Mouse (Mus musculus): ENCODE data around the gene Dupd1. TPM values are rescaled to one million over a fixed set of nuclear protein-coding genes. Genes with fewer than 3 reads are reported as not detected.

Gene Dupd1
- polyA plus RNA-seq (2015; fragmentation: Nextera tagmentation; extraction: Ambion mirVana), result not detected in 2 replicates

DNA sequence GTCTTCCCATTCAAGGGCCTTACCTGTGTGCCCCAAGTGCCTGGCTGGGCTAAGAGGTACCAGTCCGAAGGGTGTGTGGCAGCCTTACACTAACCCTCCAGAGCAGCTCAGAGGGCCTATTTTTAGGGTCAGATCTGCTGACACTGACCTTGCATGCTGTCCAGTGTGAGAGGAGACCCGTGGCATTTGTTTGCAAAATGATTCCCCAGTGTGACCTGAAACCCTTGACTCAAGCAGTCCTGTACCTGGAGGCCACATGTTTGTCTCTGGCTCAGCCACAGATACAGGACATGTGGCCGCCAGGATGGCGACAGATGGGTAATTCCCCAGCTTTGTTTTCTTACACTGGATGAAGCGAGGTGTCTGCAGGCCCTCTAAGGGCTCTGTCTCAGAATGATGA, at the start of gene Dupd1:
TSS of gene Dupd1 (minus strand) at position 91 of the 400 bp plus-strand sequence.
- Histone ChIP-seq H3K27me3 (no peaks in the 10 kb centered on the region), H3K4me2 (no peak within 1 kb of the TSS), H3K9ac (no peak within 1 kb of the TSS), H3K36me3 (ENCODE audit: poor library complexity, severe bottlenecking) (no peaks in the 10 kb centered on the region), H3K9me3 (replicated peaks) (no peaks in the 10 kb centered on the region), H3K27ac (no peak within 1 kb of the TSS), H3K4me1 (peaks cover 2% of the 10 kb centered on the region), H3K4me3 (no peak within 1 kb of the TSS)
- WGBS, result 76% methylated on average over 5 of the region's 5 CpGs
- ATAC-seq, result no peak

DNA sequence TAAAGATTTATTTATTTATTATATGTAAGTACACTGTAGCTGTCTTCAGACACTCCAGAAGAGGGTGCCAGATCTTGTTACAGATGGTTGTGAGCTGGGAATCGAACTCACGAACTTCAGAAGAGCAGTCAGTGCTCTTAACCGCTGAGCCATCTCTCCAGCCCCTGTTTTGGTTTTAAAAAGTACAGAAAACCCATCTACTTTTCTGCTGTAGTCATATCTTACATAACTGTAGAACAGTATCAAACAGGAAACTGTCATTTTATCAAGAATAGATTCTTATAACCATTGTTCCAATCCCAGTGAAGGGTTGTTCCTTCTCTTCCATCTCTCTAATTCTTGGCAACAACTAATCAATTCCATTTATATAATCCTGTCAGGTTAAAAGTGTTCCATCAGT, 49.4 kb upstream of the Dupd1 start:
- H3K36me3 ChIP-seq (ENCODE audit: poor library complexity, severe bottlenecking), result no peaks in the 10 kb centered on the region
- H3K9me3 ChIP-seq (replicated peaks), result no peaks in the 10 kb centered on the region
- H3K9ac ChIP-seq, result no peak overlapping the region
- peaks cover 23% of the 10 kb centered on the region for H3K4me1 ChIP-seq
- no peak for ATAC-seq
- WGBS, result 96% methylated on average over 3 of the region's 3 CpGs
- H3K4me3 ChIP-seq, result no peak overlapping the region
- H3K4me2 ChIP-seq, result no peak overlapping the region
- H3K27me3 ChIP-seq, result no peaks in the 10 kb centered on the region
- H3K27ac ChIP-seq, result no peak overlapping the region

DNA sequence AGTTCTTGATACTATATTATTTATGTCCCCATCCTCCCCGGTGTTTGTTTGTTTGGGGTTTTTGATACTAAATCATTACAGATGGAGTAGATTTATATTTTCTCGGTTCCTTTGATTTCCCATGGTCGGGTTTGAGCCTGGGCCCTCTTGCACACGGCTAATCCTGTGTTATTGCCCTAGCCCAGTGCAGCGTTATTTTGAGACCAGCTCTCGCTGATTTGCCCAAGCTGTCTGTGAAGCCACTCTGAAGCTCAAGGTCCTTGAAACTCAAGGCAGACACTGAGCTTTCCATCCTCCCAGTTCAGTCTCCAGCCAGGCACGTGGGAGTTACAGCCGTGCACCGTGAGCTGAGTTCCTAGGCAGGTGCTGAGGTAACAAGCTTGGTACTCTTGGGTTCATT, 47.2 kb upstream of the Dupd1 start:
- no peak for ATAC-seq
- no peak overlapping the region for H3K4me3 ChIP-seq
- H3K27ac ChIP-seq, result no peak overlapping the region; the same call in 1 of the 2 replicates
- no peaks in the 10 kb centered on the region for H3K27me3 ChIP-seq
- 89% methylated on average over 9 of the region's 9 CpGs for WGBS
- no peak overlapping the region for H3K9ac ChIP-seq
- H3K36me3 ChIP-seq (ENCODE audit: poor library complexity, severe bottlenecking), result no peaks in the 10 kb centered on the region
- H3K4me2 ChIP-seq, result no peak overlapping the region
- peaks cover 13% of the 10 kb centered on the region; the same call in 1 of the 2 replicates for H3K4me1 ChIP-seq
- no peaks in the 10 kb centered on the region for H3K9me3 ChIP-seq (replicated peaks)

DNA sequence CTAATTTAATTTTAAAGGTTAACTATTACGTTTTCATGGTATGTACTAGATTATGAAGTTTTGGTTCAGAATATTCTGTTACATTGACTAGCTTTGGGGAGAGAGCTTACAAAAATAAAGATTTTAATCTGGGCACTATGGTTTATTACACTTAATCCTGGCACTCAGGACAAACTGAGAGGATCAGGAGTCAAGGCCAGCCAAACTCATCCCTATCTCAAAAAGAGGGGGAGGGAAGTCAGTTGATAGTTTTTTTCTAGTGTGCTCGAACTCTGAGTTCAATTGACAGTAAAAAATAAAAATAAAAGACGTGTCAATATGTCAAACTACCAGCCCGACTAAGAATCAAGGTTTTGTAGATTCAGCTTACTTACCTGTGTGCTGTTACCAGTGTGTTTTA, 39.0 kb upstream of the Dupd1 start:
- Histone ChIP-seq H3K9me3 (replicated peaks) (no peaks in the 10 kb centered on the region), H3K4me1 (peaks cover 28% of the 10 kb centered on the region), H3K4me2 (no peak overlapping the region), H3K27ac (no peak overlapping the region), H3K27me3 (no peaks in the 10 kb centered on the region), H3K36me3 (ENCODE audit: poor library complexity, severe bottlenecking) (no peaks in the 10 kb centered on the region), H3K4me3 (no peak overlapping the region), H3K9ac (no peak overlapping the region)
- ATAC-seq, result no peak
- WGBS, result 87% methylated on average over 4 of the region's 4 CpGs

DNA sequence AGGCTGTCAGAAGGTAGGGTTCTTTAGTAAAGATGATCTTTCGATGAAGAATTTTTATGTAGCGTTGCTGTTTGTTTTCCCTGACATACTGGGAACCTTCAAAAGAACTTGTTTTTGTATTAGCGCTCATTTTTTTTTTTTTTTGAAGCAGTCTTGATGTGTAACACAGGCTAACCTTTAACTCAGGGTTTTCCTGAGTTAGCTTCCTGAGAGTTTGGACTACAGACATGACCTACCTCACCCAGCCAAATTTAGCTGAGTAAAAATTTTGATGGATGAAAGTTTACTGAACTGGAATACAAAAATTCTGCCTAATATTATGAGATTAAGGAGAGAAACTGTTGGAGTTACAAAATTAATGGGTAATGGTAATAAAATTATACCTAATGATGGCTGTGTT, 38.0 kb upstream of the Dupd1 start:
- Histone ChIP-seq H3K27me3 (no peaks in the 10 kb centered on the region), H3K4me3 (no peak overlapping the region; the same call in 1 of the 2 replicates), H3K4me2 (peak overlapping the region; percentile 76), H3K4me1 (peaks cover 27% of the 10 kb centered on the region), H3K36me3 (ENCODE audit: poor library complexity, severe bottlenecking) (no peaks in the 10 kb centered on the region), H3K27ac (no peak overlapping the region), H3K9ac (no peak overlapping the region), H3K9me3 (replicated peaks) (no peaks in the 10 kb centered on the region)
- ATAC-seq, result no peak
- 94% methylated on average over 3 of the region's 3 CpGs for WGBS

DNA sequence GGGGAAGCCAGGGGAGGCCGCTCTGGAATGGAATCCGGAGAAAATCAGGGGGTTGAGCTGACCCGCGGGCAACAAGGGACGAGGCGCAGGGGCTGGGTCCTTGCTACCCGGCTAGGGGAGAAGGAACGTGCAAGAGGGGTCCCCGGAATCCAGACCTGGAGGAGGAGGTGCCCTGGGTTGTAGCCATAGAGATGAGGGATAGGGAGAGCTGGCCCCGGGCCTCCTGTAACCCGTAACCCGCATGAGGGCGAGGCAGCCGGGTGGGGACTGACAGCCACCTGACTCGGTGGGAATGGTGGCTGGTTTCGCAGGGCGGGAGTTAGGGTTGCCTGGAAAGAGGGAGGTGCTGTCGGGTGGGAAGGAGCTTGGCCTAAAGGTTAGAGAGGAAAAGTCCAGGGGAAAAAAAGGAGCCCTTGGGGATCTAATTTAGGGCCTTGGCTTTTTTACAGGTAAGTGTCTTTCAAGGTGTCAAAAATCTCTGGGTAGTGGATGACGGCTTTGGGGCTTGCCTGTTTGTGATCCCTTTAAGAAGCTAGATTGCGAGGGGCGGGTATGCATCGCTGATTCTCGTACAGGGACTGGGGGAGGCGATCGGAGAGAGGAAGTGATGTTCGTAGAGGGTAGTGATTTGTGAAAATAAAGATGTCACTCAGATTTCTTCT, 36.6 kb upstream of the Dupd1 start, which contains the start of gene Dusp13:
TSS of gene Dusp13 (minus strand) at position 301 of the 662 bp plus-strand sequence.
- peak within 1 kb of the TSS; percentile 76 for H3K4me2 ChIP-seq
- no peaks in the 10 kb centered on the region for H3K27me3 ChIP-seq
- ATAC-seq, result peak; percentile 78
- H3K4me1 ChIP-seq, result peaks cover 27% of the 10 kb centered on the region
- H3K4me3 ChIP-seq, result peak within 1 kb of the TSS; percentile 76
- H3K27ac ChIP-seq, result peak within 1 kb of the TSS; percentile 77
- H3K9me3 ChIP-seq (replicated peaks), result no peaks in the 10 kb centered on the region
- no peaks in the 10 kb centered on the region for H3K36me3 ChIP-seq (ENCODE audit: poor library complexity, severe bottlenecking)
- H3K9ac ChIP-seq, result peak within 1 kb of the TSS; percentile 91
- WGBS, result under 1% methylated on average over 26 of the region's 26 CpGs

DNA sequence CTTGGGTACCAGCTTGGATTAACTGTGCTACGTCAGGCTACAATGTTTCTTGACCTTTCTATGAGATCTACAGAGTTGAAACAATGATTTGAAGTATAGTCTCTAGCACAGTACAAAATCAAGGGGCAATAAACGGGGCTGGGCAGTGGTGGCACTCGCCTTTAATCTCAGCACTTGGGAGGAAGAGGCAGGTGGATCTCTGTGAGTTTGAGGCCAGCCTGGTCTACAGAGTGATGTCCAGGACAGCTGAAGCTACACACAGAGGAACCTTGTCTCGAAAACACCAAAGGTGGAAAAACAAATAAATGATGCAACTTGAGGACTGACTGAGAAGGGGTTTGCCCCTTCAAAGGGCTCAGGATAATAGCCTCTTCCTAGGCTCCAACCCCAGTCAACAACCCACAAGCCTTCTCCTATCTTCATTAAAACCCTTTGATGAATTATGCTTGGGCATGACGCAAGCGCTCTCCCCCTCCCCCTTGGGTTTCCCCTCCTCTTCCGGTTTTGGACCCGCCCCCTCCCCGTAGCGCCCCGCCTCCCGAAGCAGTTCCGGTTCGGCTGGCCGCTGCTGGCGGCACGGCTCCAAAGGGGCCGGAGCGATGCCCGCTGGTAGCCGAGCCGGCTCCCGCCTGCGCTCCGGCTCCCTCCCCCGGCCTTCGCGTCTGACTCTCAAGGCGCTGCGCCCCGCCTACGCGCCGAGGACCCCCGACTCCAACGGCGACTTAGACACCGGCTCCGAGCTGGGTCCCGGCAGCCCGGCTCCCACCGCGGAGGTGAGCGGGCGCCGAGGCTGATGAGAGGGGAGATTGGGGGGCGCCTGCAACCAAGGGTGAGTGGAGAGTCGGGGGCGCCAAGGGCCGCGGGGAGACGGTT, 35.9 kb upstream of the Dupd1 start, which contains the start of gene Samd8:
TSS of gene Samd8 (plus strand) at position 524 of the 873 bp plus-strand sequence.
- Histone ChIP-seq H3K4me3 (peak within 1 kb of the TSS; percentile 76), H3K36me3 (ENCODE audit: poor library complexity, severe bottlenecking) (no peaks in the 10 kb centered on the region), H3K27ac (peak within 1 kb of the TSS; percentile 77), H3K4me2 (peak within 1 kb of the TSS; percentile 76), H3K9ac (peak within 1 kb of the TSS; percentile 91), H3K4me1 (peaks cover 27% of the 10 kb centered on the region), H3K9me3 (replicated peaks) (no peaks in the 10 kb centered on the region), H3K27me3 (no peaks in the 10 kb centered on the region)
- 8% methylated on average over 40 of the region's 52 CpGs for WGBS
- ATAC-seq, result peak; percentile 80

DNA sequence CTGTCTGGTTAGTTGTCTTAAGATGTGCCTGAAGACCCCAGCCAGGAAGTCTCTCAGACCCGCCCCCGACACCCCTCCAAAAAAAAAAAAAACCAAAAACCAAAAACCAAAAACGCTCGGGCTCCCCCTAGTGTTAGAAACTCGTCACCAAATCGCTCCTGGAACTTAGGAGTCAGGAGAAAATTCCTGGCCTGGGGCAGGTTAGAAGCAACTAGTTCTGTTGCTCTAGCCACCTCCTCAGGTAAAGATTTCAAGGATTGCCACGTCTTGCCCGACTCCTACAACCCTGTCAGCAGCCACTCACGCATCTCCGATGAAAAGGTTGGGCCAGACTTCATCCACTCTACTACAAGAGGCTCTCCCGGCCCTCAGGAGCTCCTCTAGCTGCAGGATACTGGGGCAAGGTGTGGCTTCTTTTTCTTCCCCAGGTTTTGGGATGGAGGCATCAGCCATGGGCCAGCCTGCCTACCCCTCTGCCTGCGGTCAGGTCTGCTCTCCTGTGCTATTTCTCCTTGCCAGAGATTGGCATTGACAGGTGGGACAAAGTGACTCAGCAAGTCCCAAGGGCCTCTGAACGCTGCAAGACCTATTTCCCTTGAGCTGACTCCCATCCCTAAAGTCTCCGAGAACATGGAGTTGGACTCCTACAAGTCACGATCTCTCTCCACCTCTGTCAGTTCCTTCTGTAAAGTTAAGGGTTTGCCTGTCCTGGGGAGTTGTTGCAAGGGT, 33.9 kb upstream of the Dupd1 start:
- Histone ChIP-seq H3K9ac (no peak overlapping the region), H3K4me1 (peaks cover 17% of the 10 kb centered on the region), H3K27ac (no peak overlapping the region), H3K27me3 (no peaks in the 10 kb centered on the region), H3K4me2 (no peak overlapping the region), H3K4me3 (no peak overlapping the region), H3K9me3 (replicated peaks) (no peaks in the 10 kb centered on the region), H3K36me3 (ENCODE audit: poor library complexity, severe bottlenecking) (no peaks in the 10 kb centered on the region)
- 44% methylated on average over 15 of the region's 15 CpGs for WGBS
- no peak for ATAC-seq

DNA sequence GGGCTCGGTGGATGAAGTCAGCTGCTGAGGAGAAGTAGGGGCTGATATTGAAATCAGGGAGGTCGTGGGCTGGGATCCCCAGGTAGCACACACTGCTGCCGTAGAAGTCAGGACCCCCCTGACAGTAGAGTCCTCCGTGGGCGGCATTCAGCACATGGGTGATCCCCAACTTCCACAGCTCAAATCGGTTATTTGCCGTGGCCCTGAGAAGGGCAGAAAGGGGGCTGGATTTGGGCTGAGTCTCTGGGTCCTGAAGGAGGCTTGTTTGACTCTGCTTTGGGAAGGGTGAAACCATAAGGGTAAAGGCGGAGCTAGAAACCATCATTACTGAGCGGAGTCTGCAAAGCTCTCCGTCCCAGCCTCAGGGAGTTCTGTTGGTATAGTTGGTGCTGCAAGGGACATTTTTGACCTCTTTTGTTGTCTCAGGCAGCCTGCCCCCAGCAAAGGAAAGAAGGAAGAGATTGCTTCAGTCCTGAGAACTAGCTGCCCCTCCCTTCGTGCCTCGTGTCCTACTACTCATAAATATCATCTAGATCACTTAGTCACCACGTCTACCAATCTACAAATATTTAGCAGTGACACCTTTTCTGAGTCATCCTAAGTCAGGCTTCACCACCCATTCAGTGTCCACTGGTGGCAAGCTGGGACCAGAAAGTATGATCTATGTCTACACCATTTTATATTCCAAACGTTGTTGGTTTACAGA, 33.2 kb upstream of the Dupd1 start:
- WGBS, result 83% methylated on average over 14 of the region's 14 CpGs
- Histone ChIP-seq H3K27ac (no peak overlapping the region), H3K9me3 (replicated peaks) (no peaks in the 10 kb centered on the region), H3K4me2 (no peak overlapping the region), H3K36me3 (ENCODE audit: poor library complexity, severe bottlenecking) (no peaks in the 10 kb centered on the region), H3K4me1 (peaks cover 12% of the 10 kb centered on the region), H3K4me3 (no peak overlapping the region), H3K9ac (no peak overlapping the region), H3K27me3 (0 out of 2 replicates have a peak, but pooled peaks cover 3% of the 10 kb centered on the region)
- ATAC-seq, result no peak

DNA sequence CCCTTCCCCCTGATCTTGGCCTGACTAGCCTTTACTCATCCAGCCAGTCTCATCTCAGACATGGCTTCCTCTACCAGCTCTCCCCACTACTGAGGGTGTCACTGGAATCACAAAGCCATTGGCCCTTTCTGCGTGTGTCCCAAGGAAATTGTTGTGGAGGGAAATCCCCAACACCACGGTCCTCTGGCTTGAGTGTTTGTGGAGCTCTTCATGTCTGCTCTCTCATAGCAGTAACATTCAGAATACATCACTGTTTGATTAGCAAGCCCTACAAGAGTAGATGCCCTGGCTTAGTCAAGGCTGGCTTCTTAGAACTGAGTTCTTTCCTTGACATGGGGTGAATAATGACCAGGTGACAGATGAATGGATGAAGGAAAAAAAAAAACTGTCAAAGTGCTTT, 32.5 kb upstream of the Dupd1 start:
- Histone ChIP-seq H3K9me3 (replicated peaks) (no peaks in the 10 kb centered on the region), H3K4me2 (no peak overlapping the region), H3K9ac (no peak overlapping the region), H3K27ac (no peak overlapping the region), H3K4me1 (peaks cover 5% of the 10 kb centered on the region), H3K27me3 (0 out of 2 replicates have a peak, but pooled peaks cover 4% of the 10 kb centered on the region), H3K36me3 (ENCODE audit: poor library complexity, severe bottlenecking) (no peaks in the 10 kb centered on the region), H3K4me3 (no peak overlapping the region)
- WGBS, result 93% methylated on average over 2 of the region's 2 CpGs
- no peak for ATAC-seq

DNA sequence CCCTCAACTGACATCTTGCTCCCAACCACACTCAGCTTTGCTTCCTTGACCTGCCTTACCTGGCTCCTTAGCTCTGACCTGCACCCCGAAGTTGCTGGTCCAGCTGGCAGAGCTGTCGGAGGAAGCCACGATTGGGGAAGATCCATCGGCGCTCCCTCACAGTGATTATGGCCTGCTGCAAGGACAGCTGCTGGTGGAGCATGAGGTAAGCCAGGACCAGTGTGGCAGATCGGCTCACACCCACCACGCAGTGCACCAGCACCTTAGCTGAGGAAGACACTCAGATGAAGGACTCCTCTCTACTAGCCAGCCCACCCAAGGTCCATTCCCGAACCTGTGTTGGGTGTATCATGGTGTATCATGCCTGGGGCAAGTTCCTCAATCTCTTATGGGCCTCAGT, 31.9 kb upstream of the Dupd1 start:
- Histone ChIP-seq H3K27ac (no peak overlapping the region), H3K4me3 (no peak overlapping the region), H3K36me3 (ENCODE audit: poor library complexity, severe bottlenecking) (no peaks in the 10 kb centered on the region), H3K4me1 (no peaks in the 10 kb centered on the region), H3K9me3 (replicated peaks) (no peaks in the 10 kb centered on the region), H3K27me3 (0 out of 2 replicates have a peak, but pooled peaks cover 4% of the 10 kb centered on the region), H3K9ac (no peak overlapping the region), H3K4me2 (no peak overlapping the region)
- no peak for ATAC-seq
- 88% methylated on average over 8 of the region's 8 CpGs for WGBS

Measured in forebrain, embryonic 13.5 days (tissue).